Mouse (Mus musculus): ENCODE results near the gene Igf2.

The Igf2 gene

DNA sequence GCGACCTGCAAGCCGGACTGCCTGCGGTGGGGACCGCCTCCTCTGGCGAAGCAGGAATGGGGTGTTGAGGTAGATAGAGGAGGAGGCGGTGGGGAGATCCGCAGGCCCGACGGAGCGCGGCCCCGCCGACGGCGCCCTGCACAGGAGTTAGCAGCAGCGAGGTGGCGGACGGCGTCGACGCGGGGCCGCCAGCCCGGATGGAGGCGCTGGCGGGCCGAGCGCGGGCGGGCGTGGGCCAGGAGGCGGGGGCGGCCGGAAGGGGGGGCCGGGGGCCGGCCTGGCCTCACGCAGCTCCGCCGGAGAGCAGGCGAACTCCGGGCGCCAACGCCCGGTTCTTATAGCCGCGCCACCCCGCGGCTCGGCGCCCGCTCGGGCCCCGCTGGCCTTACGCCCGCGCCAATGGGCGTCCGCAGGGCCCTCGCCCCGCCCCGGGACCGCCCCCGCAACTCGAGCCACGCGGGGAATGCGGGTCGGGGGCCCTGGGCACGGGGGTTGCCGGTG, 7.4 kb downstream of the Igf2 start:
- no peak for DNase-seq (ENCODE audit: low spot score in 2 of 2)

DNA sequence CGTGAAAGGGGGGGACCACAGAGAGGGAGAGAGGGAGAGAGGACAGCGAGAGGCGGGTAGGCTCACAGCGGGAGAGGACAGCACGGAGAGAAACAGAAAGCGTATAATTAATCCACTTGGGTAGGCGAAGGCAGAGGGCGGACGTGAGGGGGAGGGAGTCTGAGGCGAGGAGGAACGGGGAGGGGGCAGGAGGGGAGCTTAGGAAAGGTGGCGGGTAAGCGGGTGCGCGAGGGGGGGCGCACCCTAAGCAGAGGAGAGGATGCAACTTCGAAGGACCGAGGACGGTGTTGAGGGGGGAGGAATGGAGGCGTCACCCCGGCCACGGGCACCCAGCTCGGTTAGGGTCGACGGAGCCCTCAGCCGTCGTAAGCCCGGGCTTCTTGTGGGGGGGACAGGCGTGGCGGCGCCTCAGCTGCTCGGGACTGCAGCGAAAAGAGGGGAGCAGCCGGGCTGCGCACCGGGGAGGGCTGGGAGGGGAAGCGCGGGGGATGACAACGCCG, 7.9 kb downstream of the Igf2 start:
- DNase-seq (ENCODE audit: low spot score in 2 of 2) = no peak

DNA sequence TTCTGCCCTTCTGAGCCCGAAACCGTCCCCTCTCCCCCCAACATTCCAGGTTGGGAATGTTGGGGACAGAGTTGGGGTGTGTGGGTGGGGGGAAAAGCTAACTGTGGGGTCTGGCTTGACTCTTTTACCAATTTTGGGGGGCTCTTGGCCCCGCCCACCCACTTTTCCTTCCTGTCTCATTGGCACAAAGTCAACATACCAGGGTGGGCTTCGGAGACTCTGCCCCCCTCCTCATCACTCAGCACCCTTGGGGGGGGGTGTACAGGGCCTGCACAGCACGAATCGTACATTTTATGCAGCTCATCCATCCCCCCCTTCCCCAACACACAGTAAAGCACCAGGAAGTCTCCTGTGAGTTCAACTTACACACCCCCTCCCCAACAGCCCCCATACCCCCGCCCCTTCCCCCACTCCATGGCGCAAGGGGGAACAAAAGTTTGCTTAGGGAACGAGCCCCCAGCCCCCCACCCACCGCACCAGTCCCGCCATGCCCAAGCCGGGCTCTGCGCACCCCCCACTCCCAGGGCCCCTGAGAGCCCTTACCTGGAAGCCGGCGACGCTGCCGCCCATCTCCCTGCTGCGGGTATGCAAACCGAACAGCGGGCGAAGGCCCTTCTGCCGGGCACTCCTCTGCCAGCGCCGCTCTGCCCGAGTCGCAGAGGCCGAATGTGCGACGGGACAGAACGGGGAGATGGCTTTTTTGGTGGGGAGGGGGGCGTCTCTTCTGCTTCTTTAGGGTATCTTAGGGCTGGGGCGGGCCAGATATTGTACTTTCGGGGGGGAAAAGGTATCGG, 8.6 kb downstream of the Igf2 start:
- DNase-seq (ENCODE audit: low spot score in 2 of 2) = no peak

DNA sequence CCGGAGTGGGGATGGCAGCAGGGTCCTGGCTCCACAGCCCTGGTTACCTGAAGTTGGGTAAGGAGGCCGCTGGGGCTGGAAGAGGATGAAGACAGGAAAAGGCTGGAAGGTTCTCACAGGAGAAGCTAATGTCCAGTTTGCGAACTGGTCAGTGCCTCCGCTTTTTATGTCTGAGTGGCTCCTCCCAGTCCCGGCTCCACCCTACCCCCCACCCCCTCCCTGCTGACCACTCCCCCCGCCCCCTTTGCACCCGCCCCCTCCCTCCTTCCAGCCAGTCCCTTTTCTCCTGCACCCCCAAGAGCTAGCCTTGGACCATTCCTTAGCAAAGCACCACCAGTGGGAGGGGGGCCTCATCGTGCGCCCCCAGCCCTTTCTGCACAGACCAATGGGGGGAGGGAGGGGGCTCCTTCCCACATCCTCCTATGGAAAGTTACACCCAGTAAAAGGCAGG, 9.2 kb downstream of the Igf2 start:
- no peak for DNase-seq (ENCODE audit: low spot score in 2 of 2)

DNA sequence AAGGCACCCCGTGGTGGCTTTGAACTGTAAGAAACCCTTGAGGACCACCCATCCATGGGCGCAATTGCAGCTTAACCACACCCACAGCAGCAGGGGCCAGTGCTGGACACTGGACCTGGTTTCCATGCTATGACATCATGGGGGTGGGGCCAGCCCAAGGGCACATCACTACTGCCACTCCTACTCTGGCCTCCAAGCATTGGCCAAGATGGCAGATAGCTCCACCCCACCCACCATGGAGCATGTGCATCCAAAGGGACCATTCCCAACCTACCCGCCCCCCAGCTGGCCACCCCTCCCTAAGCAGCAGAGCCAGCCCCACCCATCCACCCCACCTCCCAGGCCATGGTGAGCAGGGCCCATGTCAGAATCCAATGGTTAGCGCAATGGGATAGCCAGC, 10.6 kb downstream of the Igf2 start:
- no peak for DNase-seq (ENCODE audit: low spot score in 2 of 2)

DNA sequence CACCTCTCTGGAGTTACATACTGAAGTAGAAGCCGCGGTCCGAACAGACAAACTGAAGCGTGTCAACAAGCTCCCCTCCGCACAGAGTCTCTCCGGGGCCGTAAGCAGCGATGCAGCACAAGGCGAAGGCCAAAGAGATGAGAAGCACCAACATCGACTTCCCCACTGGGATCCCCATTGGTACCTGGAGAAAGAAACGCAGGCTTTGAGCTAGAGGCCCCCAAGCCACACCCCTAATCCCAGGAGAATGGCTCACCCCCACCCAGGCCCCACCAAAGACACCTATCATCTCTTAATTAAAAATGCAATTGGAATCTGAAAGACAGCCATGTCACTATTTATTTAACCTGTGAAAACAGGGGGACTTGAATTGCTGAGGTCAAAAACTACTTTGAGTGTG, 11.0 kb downstream of the Igf2 start:
- DNase-seq (ENCODE audit: low spot score in 2 of 2) = no peak

DNA sequence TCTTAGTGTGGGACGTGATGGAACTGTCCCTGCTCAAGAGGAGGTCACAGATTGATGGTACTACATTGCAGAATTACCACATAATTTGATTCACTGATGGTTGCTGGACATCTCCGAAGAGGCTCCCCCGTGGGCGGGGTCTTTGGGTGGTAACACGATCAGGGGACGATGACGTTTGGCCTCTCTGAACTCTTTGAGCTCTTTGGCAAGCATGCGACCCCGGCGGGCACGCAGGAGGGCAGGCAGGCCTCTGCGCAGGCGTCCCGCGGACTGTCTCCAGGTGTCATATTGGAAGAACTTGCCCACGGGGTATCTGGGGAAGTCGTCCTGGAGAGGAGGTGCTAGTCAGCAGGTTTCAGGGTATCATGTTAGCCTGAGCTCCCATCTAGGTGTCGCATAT, 12.9 kb downstream of the Igf2 start:
- no peak for DNase-seq (ENCODE audit: low spot score in 2 of 2)

DNA sequence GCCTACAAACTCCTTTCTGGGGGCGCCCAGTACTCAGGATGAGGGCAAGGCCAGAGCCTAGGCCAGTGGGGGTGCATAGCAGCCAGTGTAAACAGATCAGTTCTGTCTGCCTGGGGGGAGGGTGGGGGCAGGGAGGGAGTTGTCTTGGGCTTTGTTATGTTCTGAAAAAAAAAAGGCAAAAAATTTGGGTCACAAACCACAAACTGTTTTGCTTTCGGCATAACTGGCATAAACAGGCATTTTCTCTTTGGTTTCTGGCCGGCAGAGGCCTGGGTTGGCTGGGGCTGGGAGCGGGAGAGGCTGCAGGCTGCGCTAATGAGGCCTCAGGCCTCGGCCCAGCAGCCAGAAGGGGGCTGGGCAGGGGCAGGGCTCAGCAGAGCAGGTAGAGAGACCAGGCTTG, 19.9 kb downstream of the Igf2 start:
- DNase-seq (ENCODE audit: low spot score in 2 of 2) = no peak

DNA sequence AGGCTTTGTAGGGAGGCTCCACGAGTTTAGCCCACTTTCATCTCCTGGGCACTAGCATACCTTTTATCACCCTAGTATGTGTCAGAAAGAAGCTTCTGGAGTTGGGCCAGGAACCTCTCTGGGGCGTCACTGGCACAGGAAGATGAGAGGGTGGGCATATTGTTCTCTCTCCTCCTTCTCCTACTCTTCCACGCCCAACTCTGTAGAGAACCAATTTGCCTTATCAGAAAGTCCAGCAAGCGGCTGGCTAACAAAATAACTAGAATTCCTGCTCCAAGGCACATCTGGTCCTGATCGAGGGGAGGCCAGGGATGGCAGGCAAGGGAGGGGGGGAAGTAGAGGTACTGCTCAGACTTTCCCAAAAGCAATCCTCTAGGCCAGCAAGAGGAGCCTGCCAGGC, 21.6 kb downstream of the Igf2 start:
- no peak for DNase-seq (ENCODE audit: low spot score in 2 of 2)

DNA sequence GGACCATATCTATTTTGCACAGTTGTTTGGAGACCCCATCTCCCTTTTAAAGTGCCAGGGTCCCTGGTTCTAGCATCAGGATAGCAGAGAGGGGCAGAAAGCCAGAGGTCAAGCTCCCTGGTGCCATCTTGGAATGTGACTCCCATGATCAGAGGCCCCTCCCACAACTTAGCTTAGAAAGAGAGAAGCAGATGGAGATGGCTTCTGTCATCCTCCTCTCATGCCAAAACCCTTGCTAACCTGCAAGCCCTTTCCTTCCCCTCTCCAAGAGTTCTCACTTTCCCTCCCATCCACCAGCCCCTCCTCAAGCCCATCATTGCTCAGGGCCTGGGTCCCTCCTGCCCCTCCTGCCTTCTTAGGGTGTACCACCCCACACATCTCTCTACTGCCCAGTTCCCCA, 30.4 kb downstream of the Igf2 start:
- DNase-seq (ENCODE audit: low spot score in 2 of 2) = no peak

DNA sequence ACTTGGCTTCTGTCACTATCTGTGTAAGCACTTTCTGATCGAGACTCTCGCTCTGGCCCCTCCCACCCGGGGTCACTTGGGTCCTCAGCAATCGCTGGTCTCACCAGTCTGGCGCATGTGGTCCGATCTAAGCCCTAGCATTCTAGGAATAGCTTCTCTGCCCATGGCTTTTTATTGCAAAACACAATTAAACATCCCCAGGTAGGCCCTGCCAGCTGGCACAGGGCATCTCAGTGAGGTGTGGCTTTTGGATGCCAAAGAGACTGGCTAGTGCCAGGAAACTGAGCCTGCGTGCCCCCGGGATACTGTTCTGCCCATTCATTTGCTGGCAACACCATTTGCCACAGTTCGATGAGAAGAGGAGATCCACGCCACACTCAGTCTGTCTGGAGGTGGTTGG, 35.9 kb downstream of the Igf2 start:
- DNase-seq (ENCODE audit: low spot score in 2 of 2) = no peak

DNA sequence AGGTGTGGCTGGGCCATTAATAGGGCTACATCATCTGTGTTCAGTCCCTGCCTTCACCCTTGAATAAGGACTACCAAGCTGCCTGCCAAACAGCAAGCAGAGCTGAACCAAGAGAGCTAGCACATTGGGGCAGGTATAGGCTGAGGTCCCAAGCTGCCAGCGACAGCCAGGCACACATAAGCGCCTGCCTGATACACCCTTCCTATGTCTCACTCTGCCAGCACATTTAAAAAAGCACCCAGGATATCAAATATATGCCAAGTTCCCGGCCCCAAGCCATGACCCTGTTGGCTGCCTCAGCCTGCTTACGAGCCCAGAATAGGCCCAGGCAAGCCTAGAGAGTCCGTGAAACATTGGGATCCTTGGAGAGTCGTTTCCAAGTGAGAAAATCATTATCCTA, 36.8 kb downstream of the Igf2 start:
- no peak for DNase-seq (ENCODE audit: low spot score in 2 of 2)

DNA sequence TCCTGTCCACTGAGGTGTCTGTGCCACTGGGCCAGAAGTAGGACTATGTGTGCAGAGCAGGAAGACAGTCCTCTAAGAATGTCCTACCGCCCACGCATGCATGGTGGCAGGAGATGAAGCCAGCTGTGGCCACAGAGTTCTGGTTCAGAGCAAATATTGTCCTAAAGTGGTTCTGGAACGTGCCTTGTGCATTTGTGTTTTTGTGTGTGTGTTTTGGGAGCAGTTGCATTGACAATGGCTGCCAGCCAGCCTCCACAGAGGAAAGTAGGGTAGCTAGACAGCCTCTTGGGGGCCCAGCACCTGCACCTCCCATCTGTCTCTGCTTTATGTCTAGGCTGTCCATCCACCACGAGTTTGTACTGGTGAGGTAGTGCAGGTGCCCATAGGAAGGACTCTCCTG, 44.4 kb downstream of the Igf2 start:
- DNase-seq (ENCODE audit: low spot score in 2 of 2) = no peak

DNA sequence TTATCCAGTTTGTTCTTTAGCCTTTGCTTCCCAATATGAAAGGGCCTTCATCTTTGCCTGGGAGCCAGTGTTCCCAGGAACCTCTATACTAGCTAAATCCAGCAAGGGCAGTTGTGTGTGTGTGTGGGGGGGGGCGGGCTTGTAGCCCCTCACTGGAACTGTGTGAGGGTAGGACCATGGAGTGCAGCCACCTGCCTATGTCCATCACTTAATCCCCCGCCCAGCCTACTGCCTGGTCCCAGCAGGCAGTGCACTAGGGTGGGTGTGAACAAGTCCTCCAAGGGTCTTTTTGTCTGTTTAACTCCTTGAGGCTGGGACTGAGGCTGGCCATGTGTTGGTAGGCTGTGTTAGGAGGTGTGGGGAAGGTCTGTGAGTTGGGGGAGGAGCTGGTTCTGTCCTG, 53.5 kb downstream of the Igf2 start:
- no peak for DNase-seq (ENCODE audit: low spot score in 2 of 2)

DNA sequence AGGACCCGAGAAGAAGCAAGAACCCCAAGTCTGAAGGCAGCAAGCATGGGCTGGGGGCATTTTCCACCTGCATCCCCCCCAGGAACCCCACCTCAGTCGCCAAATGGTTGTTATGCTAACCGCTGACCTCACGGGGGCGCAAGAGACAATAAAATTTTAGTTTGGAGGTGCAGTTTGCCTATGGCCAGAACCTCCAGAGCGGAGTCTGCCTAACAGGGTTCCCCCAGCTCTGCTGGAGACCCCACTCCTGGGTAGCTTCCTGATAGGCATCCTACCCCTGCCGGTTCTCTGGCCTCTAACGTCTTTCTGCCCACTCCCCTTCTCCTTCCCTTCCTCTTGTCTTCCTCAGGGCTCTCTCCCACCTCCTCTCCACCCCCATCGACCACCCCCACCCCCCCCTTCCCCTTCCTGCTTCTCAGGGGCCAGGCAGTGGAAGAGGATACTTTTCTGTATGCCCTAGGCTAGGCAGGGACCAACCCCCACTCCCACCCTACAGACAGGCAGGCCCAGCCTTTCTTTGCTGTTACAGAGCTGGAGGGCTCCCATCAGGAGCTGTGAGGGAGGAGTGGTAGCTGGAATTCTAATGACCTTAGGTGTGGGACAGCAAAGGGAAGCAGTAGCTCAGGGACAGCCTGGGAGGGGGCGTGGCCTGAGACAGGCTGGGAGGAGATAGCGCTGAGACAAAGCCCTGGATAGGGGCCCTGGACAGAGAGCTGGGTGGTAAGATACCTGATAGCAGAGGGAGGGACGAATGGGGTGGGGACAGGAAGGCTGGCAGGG, 55.8 kb downstream of the Igf2 start:
- peak; percentile 49 to 73 for DNase-seq (ENCODE audit: low spot score in 2 of 2)

DNA sequence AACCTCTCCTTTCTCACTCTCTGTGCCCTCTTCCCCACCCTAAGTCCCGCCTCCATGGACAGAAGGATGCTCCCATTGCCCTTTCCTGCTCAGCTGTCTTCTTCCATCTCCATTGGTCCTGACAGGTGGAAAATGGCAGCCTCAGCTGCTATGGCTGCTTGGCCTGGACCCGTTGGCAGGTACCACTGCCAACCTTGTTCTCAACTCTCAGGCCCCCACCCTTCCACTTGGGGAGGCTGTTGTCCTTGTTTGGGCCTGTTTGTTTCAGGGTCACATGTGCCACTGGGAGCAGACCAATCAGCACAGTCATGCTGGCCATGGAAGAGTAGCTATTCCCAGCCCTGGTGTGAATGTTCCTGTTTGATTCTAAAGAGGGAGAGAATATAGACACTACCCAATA, 65.7 kb downstream of the Igf2 start:
- DNase-seq (ENCODE audit: low spot score in 2 of 2) = no peak
